9 mouse cellular contexts compared by ENCODE assay signal in the genomic region with DNA sequence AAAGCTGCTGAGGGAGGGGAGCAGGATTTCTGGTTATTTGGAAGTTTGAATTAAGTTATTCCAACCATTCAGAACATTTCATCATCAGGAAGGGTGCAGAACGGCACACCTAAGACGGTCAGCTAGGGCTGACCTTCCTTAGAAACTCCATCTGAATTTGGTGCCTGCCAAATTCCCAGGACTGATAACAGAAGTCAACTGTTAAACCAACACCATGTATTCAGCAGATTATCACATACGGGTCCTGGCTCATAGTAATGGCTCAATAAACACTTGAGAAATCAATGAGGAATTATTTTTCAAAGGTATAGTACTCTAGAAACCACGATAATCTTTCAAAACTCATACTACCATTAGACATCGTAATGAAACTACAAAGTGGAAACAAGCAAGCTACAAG. TPM values are rescaled to one million over a fixed set of nuclear protein-coding genes. Genes with fewer than 3 reads are reported as not detected.
DNase-seq lines count a peak whose midpoint lies in the region; ATAC-seq and TF ChIP-seq lines count a peak whose summit lies in the region.
"Had no signal": no experiment of that assay in that cellular context is flagged by ENCODE, and none has a peak within 500 bp of the region (broad histone marks: within the 10 kb centered on the region; RNA-seq: fewer than 3 reads in every experiment).

No protein-coding gene starts in this region.

- ATAC-seq in kidney, embryonic 14.5 days (ENCODE audit: low FRiP score, low TSS enrichment), result no peak
- no peak for ATAC-seq in intestine, embryonic 15.5 days
- ATAC-seq in midbrain, postnatal 0 days (ENCODE audit: low FRiP score), result no peak
- ATAC-seq in activated CD4-positive, CD25-positive, alpha-beta regulatory T cell, adult 4 months, result no peak

- H3K36me3 ChIP-seq in kidney, embryonic 14.5 days (ENCODE audit: control insufficient read depth, insufficient read depth, low read length), result no peaks in the 10 kb centered on the region
- H3K36me3 ChIP-seq in kidney, adult 2 months (ENCODE audit: control insufficient read depth, insufficient read depth, low read length), result no peaks in the 10 kb centered on the region
- no peaks in the 10 kb centered on the region for H3K36me3 ChIP-seq in embryonic facial prominence, embryonic 10.5 days (replicated peaks)
- no peaks in the 10 kb centered on the region for H3K36me3 ChIP-seq in intestine, embryonic 15.5 days
- no peaks in the 10 kb centered on the region for H3K36me3 ChIP-seq in midbrain, postnatal 0 days (ENCODE audit: insufficient read depth, low read length)

- no peaks in the 10 kb centered on the region for H3K27me3 ChIP-seq in kidney, embryonic 14.5 days (ENCODE audit: control insufficient read depth, insufficient read depth, low read length)
- H3K27me3 ChIP-seq in kidney, adult 2 months (replicated peaks; ENCODE audit: control insufficient read depth, insufficient read depth, low read length), result no peaks in the 10 kb centered on the region
- H3K27me3 ChIP-seq in embryonic facial prominence, embryonic 10.5 days (replicated peaks; ENCODE audit: low read depth, poor library complexity, severe bottlenecking), result no peaks in the 10 kb centered on the region
- H3K27me3 ChIP-seq in intestine, embryonic 15.5 days (replicated peaks), result no peaks in the 10 kb centered on the region
- H3K27me3 ChIP-seq in midbrain, postnatal 0 days (ENCODE audit: insufficient read depth, low read length), result no peaks in the 10 kb centered on the region

- H3K9ac ChIP-seq in kidney, embryonic 14.5 days (ENCODE audit: low read depth, low read length), result no peak overlapping the region
- no peak overlapping the region for H3K9ac ChIP-seq in intestine, embryonic 15.5 days
- no peak overlapping the region for H3K9ac ChIP-seq in midbrain, postnatal 0 days (replicated peaks; ENCODE audit: low read length, poor library complexity, severe bottlenecking)

- no peaks in the 10 kb centered on the region for H3K4me1 ChIP-seq in kidney, embryonic 14.5 days (ENCODE audit: control insufficient read depth, insufficient read depth, low read length)
- H3K4me1 ChIP-seq in kidney, adult 2 months (ENCODE audit: control insufficient read depth, insufficient read depth, low read length), result peaks cover 8% of the 10 kb centered on the region; the same call in 1 of the 2 replicates
- peaks cover 21% of the 10 kb centered on the region for H3K4me1 ChIP-seq in embryonic facial prominence, embryonic 10.5 days
- H3K4me1 ChIP-seq in intestine, embryonic 15.5 days (replicated peaks), result peaks cover 2% of the 10 kb centered on the region; the same call in 1 of the 2 replicates
- peaks cover 5% of the 10 kb centered on the region; the same call in 1 of the 2 replicates for H3K4me1 ChIP-seq in midbrain, postnatal 0 days (ENCODE audit: insufficient read depth, low read length)

- H3K27ac ChIP-seq in kidney, embryonic 14.5 days (ENCODE audit: low read depth, low read length), result no peak overlapping the region
- no peak overlapping the region for H3K27ac ChIP-seq in kidney, adult 2 months (ENCODE audit: insufficient read depth, low read depth, low read length)
- H3K27ac ChIP-seq in embryonic facial prominence, embryonic 10.5 days (replicated peaks), result no peak overlapping the region
- H3K27ac ChIP-seq in intestine, embryonic 15.5 days, result no peak overlapping the region
- no peak overlapping the region for H3K27ac ChIP-seq in midbrain, postnatal 0 days (ENCODE audit: low read depth, low read length)

- no peak for TF ChIP-seq CTCF in kidney, adult 2 months (conservative IDR thresholded peaks at IDR 0.05; ENCODE audit: insufficient read depth, insufficient read length, low read depth, low read length)
- TF ChIP-seq CTCF in midbrain, postnatal 0 days (IDR thresholded peaks at IDR 0.05), result no peak

- WGBS in kidney, embryonic 14.5 days, result 44% methylated on average over 5 of the region's 5 CpGs
- WGBS in kidney, adult 2 months, result 15% methylated on average over 5 of the region's 5 CpGs
- 59% methylated on average over 5 of the region's 5 CpGs for WGBS in embryonic facial prominence, embryonic 10.5 days
- 24% methylated on average over 5 of the region's 5 CpGs for WGBS in intestine, embryonic 15.5 days
- WGBS in midbrain, postnatal 0 days, result 29% methylated on average over 5 of the region's 5 CpGs

- no peaks in the 10 kb centered on the region for H3K9me3 ChIP-seq in kidney, embryonic 14.5 days (ENCODE audit: control insufficient read depth, low read length)
- H3K9me3 ChIP-seq in embryonic facial prominence, embryonic 10.5 days, result no peaks in the 10 kb centered on the region
- H3K9me3 ChIP-seq in intestine, embryonic 15.5 days, result no peaks in the 10 kb centered on the region
- no peaks in the 10 kb centered on the region for H3K9me3 ChIP-seq in midbrain, postnatal 0 days (ENCODE audit: low read length)

- DNase-seq in kidney, adult 2 months, result no peak
- DNase-seq in embryonic facial prominence, embryonic 10.5 days (ENCODE audit: low spot score), result no peak
- no peak for DNase-seq in midbrain, postnatal 0 days (ENCODE audit: low spot score)
- DNase-seq in layer of hippocampus, adult 8-10 months (ENCODE audit: low spot score in 2 of 2), result no peak
- DNase-seq in frontal cortex, adult 2 months (ENCODE audit: extremely low spot score in 1 of 2, low spot score in 1 of 2), result no peak
- DNase-seq: gastrocnemius, postnatal 36 days had no signal

- TF ChIP-seq POLR2A in kidney, adult 2 months (IDR thresholded peaks at IDR 0.05; ENCODE audit: low read depth, low read length), result no peak

- H3K4me3 ChIP-seq in kidney, embryonic 14.5 days (ENCODE audit: low read length), result peak overlapping the region; percentile 91; the same call in 1 of the 2 replicates
- H3K4me3 ChIP-seq in kidney, adult 2 months (ENCODE audit: insufficient read depth, low read depth, low read length), result no peak overlapping the region; the same call in 1 of the 2 replicates
- H3K4me3 ChIP-seq in embryonic facial prominence, embryonic 10.5 days, result peak overlapping the region; percentile 93
- H3K4me3 ChIP-seq in intestine, embryonic 15.5 days (replicated peaks), result peak overlapping the region; percentile 15
- H3K4me3 ChIP-seq in midbrain, postnatal 0 days (ENCODE audit: low read depth, low read length), result peak overlapping the region; percentile 91

- H3K4me2 ChIP-seq in kidney, embryonic 14.5 days (replicated peaks; ENCODE audit: low read depth, low read length), result peak overlapping the region; percentile 52
- peak overlapping the region; percentile 57 for H3K4me2 ChIP-seq in intestine, embryonic 15.5 days (replicated peaks)
- H3K4me2 ChIP-seq in midbrain, postnatal 0 days (ENCODE audit: low read depth, low read length, poor library complexity, severe bottlenecking), result peak overlapping the region; percentile 59

RNA-seq across cellular contexts. Expression of a gene that starts 2.1 kb away (rescaled TPM):
- 29.2 and 37.4 TPM in 2 replicates for polyA plus RNA-seq in kidney, embryonic 14.5 days (2014; fragmentation: Nextera tagmentation; extraction: Ambion mirVana)
- polyA plus RNA-seq in kidney, adult 2 months (2012; rRNA removed), result 11.0 and 13.9 TPM in 2 replicates
- 29.2 TPM in 2 replicates for polyA plus RNA-seq in embryonic facial prominence, embryonic 10.5 days (2016; fragmentation: Nextera tagmentation; extraction: Ambion mirVana)
- 36.4 and 45.7 TPM in 2 replicates for polyA plus RNA-seq in intestine, embryonic 15.5 days (2015; fragmentation: Nextera tagmentation; extraction: Ambion mirVana)
- total RNA-seq in midbrain, postnatal 0 days (2014; rRNA removed), result 22.1 and 34.2 TPM in 2 replicates
- 18.6 and 25.0 TPM in 2 replicates for polyA plus RNA-seq in midbrain, postnatal 0 days (2015; fragmentation: Nextera tagmentation; extraction: Ambion mirVana)
- total RNA-seq in layer of hippocampus, adult 8-10 months (2022), result 10 to 100 TPM; 68.5 to 79.4 (median 77.8) TPM
- 10 to 100 TPM; 32.6 to 42.9 TPM for polyA plus RNA-seq in activated CD4-positive, CD25-positive, alpha-beta regulatory T cell, adult 4 months (2017; shearing (Covaris generic))
- polyA plus RNA-seq in frontal cortex, adult 2 months (2012; rRNA removed), result 44.9 and 47.1 TPM in 2 replicates
